Mouse (Mus musculus): ENCODE results near the gene Tmem37. TPM values are rescaled to one million over a fixed set of nuclear protein-coding genes. Genes with fewer than 3 reads are reported as not detected.

Gene Tmem37
- polyA plus RNA-seq, 1 experiment from 2014 or later: 8.9 TPM

DNA sequence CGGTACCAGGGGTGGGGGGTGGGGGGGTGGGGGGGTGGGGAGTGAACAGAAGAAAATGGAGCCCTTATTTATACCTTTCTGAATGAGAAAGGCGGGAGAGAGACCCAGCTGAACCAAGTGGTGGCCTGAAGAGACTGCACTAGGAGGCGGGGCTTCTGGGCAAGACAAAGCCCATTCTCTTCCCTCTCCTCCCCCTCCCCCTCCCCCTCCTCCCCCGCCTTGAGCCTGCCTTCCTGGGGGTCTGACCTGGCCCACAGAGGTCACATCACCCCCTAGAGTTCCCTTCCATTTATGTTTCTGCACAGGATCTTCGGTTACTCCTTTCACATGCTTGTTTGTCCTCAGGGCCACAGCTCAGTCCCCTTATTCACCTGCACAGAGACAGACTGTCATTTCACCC lies 15.3 kb upstream of the Tmem37 start:
- ATAC-seq (ENCODE audit: low FRiP score, low read depth): no peak
- H3K4me2 ChIP-seq (replicated peaks): no peak overlapping the region
- H3K4me3 ChIP-seq: no peak overlapping the region
- no peaks in the 10 kb centered on the region for H3K4me1 ChIP-seq
- H3K27ac ChIP-seq (replicated peaks): no peak overlapping the region
- H3K36me3 ChIP-seq: no peaks in the 10 kb centered on the region
- WGBS: 0% methylated on average over 3 of the region's 5 CpGs
- H3K27me3 ChIP-seq: no peaks in the 10 kb centered on the region
- H3K9ac ChIP-seq (replicated peaks): no peak overlapping the region
- H3K9me3 ChIP-seq: no peaks in the 10 kb centered on the region

- H3K27me3 ChIP-seq: no peaks in the 10 kb centered on the region; the same call in 1 of the 2 replicates
- H3K9ac ChIP-seq (replicated peaks): no peak overlapping the region
- H3K4me3 ChIP-seq: no peak overlapping the region
- peaks cover 2% of the 10 kb centered on the region; the same call in 1 of the 2 replicates for H3K4me1 ChIP-seq
- no peaks in the 10 kb centered on the region for H3K9me3 ChIP-seq
- no peak overlapping the region for H3K4me2 ChIP-seq (replicated peaks)
- no peak overlapping the region for H3K27ac ChIP-seq (replicated peaks)
- no peak for ATAC-seq (ENCODE audit: low FRiP score, low read depth)
- H3K36me3 ChIP-seq: no peaks in the 10 kb centered on the region
- 54% methylated on average over 13 of the region's 13 CpGs for WGBS
These were observed 12.8 kb upstream of the Tmem37 start for GRCm38 (mm10) chr1:120086644-120087043.

DNA sequence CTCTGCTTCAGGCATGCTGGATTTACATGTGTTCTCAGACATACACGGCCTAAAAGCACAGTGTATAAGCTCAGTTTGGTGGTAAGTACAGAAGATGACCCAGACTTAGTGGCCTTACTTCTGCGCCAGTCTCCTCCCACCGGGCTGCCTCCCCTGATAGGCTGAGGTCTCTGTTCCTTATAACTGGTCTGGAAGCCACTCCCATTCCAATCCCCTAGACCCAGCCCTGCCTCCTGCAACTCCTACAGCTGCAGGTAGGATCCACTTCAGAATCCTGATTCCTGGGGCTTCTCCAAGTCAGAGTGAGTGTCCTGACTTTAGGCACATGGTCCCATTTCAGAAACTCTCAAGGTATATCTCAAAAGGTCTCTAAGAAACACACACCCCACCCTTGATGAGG lies 11.8 kb upstream of the Tmem37 start:
- 64% methylated on average over 3 of the region's 3 CpGs for WGBS
- H3K4me3 ChIP-seq: no peak overlapping the region
- ATAC-seq (ENCODE audit: low FRiP score, low read depth): no peak
- no peaks in the 10 kb centered on the region for H3K9me3 ChIP-seq
- H3K27me3 ChIP-seq: no peaks in the 10 kb centered on the region; the same call in 1 of the 2 replicates
- no peak overlapping the region for H3K4me2 ChIP-seq (replicated peaks)
- H3K4me1 ChIP-seq: peaks cover 2% of the 10 kb centered on the region; the same call in 1 of the 2 replicates
- H3K27ac ChIP-seq (replicated peaks): no peak overlapping the region
- H3K36me3 ChIP-seq: no peaks in the 10 kb centered on the region
- H3K9ac ChIP-seq (replicated peaks): no peak overlapping the region

DNA sequence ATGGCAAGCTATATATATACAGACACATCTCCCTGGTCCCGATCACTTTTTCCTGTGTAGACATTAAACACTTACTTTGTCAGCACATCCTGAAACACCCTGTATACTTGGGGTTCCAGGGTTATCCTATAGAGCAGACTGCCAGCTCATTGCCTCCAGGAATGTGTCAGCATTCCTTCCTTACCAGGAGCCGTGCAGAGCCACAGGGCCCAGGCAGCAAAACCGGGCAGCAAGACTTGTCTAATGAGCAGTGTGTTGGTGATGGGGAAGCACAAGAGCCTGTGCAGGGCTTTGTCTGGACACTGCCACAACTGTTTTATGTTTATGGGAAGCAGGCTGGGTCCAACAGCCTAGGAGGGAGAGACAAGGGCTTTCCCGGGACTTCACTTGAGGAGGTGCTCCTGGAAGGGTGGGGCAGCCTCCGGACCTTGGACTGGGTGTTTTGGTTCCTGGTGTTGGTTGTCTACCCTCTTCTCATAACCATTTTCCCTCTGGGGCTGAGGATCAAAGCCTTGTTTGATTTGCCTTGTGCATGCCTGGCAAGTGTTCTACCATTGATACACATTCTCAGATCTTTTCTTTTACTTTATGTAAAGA lies 10.1 kb upstream of the Tmem37 start:
- H3K4me2 ChIP-seq (replicated peaks): no peak overlapping the region
- H3K9ac ChIP-seq (replicated peaks): no peak overlapping the region
- no peak overlapping the region for H3K4me3 ChIP-seq
- no peak for ATAC-seq (ENCODE audit: low FRiP score, low read depth)
- peaks cover 2% of the 10 kb centered on the region; the same call in 1 of the 2 replicates for H3K4me1 ChIP-seq
- H3K27me3 ChIP-seq: no peaks in the 10 kb centered on the region; the same call in 1 of the 2 replicates
- no peaks in the 10 kb centered on the region for H3K9me3 ChIP-seq
- no peak overlapping the region for H3K27ac ChIP-seq (replicated peaks)
- whole genome bisulfite sequencing: 68% methylated on average over 5 of the region's 5 CpGs
- H3K36me3 ChIP-seq: no peaks in the 10 kb centered on the region

- no peak overlapping the region for H3K4me2 ChIP-seq (replicated peaks)
- WGBS: 51% methylated on average over 7 of the region's 7 CpGs
- no peak overlapping the region for H3K27ac ChIP-seq (replicated peaks)
- no peaks in the 10 kb centered on the region; the same call in 1 of the 2 replicates for H3K27me3 ChIP-seq
- H3K9ac ChIP-seq (replicated peaks): 0 out of 2 replicates have a peak overlapping the region, but pooled peaks have one; percentile 6
- no peak for ATAC-seq (ENCODE audit: low FRiP score, low read depth)
- no peaks in the 10 kb centered on the region for H3K9me3 ChIP-seq
- no peaks in the 10 kb centered on the region for H3K36me3 ChIP-seq
- H3K4me3 ChIP-seq: no peak overlapping the region
- peaks cover 5% of the 10 kb centered on the region for H3K4me1 ChIP-seq
These were observed 9.2 kb upstream of the Tmem37 start for GRCm38 (mm10) chr1:120082957-120083585.

- 78% methylated on average over 1 of the region's 1 CpGs for WGBS
- Histone ChIP-seq H3K9ac (replicated peaks) (no peak overlapping the region), H3K4me2 (replicated peaks) (no peak overlapping the region), H3K9me3 (no peaks in the 10 kb centered on the region), H3K4me1 (peaks cover 10% of the 10 kb centered on the region), H3K36me3 (no peaks in the 10 kb centered on the region), H3K27me3 (peaks cover 10% of the 10 kb centered on the region), H3K27ac (replicated peaks) (no peak overlapping the region), H3K4me3 (no peak overlapping the region)
- ATAC-seq (ENCODE audit: low FRiP score, low read depth): no peak
These were observed 6.8 kb upstream of the Tmem37 start for GRCm38 (mm10) chr1:120080632-120081031.

DNA sequence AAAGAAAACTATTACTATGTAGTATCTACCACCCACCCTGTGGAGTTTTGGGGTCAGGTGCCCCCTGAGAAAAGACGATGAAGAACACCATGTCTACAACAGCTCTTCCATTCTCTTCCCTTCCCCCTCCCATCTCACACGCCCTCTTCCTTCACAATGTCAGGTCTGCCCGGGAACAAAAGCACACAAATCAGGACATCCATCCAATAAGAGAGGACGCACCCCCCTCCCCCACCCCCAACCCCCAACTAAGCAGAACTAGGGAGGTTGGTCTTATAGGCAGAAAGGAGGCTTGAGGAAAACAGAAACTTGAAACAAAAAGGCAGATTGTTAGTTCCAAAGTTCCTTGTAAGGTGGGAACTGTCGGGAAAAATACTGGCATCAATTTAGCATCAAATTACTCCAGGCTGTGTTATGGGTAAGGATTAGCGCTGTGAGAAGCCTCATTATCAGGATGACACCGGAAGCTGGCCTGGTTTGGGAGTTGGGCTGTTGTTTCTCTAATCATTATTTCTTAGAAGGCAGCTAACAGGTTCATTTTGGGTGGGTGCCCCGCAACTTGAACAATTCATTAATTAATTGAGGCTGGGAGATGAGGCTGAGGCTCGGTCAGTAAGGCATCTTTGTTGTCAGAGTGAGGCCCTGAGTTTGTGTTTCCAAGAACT lies 4.0 kb upstream of the Tmem37 start:
- peaks cover 22% of the 10 kb centered on the region for H3K4me1 ChIP-seq
- no peak overlapping the region for H3K9ac ChIP-seq (replicated peaks)
- no peak overlapping the region for H3K27ac ChIP-seq (replicated peaks)
- peaks cover 37% of the 10 kb centered on the region for H3K27me3 ChIP-seq
- H3K4me2 ChIP-seq (replicated peaks): no peak overlapping the region
- H3K4me3 ChIP-seq: no peak overlapping the region
- H3K36me3 ChIP-seq: no peaks in the 10 kb centered on the region
- no peak for ATAC-seq (ENCODE audit: low FRiP score, low read depth)
- no peaks in the 10 kb centered on the region for H3K9me3 ChIP-seq
- WGBS: 16% methylated on average over 9 of the region's 9 CpGs

GRCm38 (mm10) chr1:120075507-120075906 lies 1.6 kb upstream of the Tmem37 start:
- Histone ChIP-seq H3K27ac (replicated peaks) (no peak overlapping the region), H3K9ac (replicated peaks) (no peak overlapping the region), H3K36me3 (no peaks in the 10 kb centered on the region), H3K4me2 (replicated peaks) (no peak overlapping the region), H3K4me3 (no peak overlapping the region), H3K9me3 (no peaks in the 10 kb centered on the region), H3K4me1 (peaks cover 24% of the 10 kb centered on the region), H3K27me3 (peaks cover 56% of the 10 kb centered on the region)
- WGBS: 88% methylated on average over 5 of the region's 5 CpGs
- no peak for ATAC-seq (ENCODE audit: low FRiP score, low read depth)

- Histone ChIP-seq H3K9me3 (no peaks in the 10 kb centered on the region), H3K27me3 (peaks cover 56% of the 10 kb centered on the region), H3K4me3 (no peak overlapping the region), H3K4me2 (replicated peaks) (no peak overlapping the region), H3K36me3 (no peaks in the 10 kb centered on the region), H3K4me1 (peaks cover 24% of the 10 kb centered on the region), H3K27ac (replicated peaks) (no peak overlapping the region), H3K9ac (replicated peaks) (no peak overlapping the region)
- WGBS: 84% methylated on average over 4 of the region's 4 CpGs
- ATAC-seq (ENCODE audit: low FRiP score, low read depth): no peak
These were observed 1.1 kb upstream of the Tmem37 start for GRCm38 (mm10) chr1:120074931-120075330.

- 0 out of 2 replicates have a peak, but pooled peaks have one; percentile 3 for ATAC-seq (ENCODE audit: low FRiP score, low read depth)
- Histone ChIP-seq H3K27me3 (peaks cover 56% of the 10 kb centered on the region), H3K9ac (replicated peaks) (peak overlapping the region; percentile 37; the same call in 1 of the 2 replicates), H3K4me3 (no peak overlapping the region), H3K4me2 (replicated peaks) (peak overlapping the region; percentile 74), H3K9me3 (no peaks in the 10 kb centered on the region), H3K27ac (replicated peaks) (no peak overlapping the region), H3K4me1 (peaks cover 24% of the 10 kb centered on the region), H3K36me3 (no peaks in the 10 kb centered on the region)
- 15% methylated on average over 4 of the region's 4 CpGs for WGBS
These were observed 431 bp upstream of the Tmem37 start for GRCm38 (mm10) chr1:120074307-120074702.

DNA sequence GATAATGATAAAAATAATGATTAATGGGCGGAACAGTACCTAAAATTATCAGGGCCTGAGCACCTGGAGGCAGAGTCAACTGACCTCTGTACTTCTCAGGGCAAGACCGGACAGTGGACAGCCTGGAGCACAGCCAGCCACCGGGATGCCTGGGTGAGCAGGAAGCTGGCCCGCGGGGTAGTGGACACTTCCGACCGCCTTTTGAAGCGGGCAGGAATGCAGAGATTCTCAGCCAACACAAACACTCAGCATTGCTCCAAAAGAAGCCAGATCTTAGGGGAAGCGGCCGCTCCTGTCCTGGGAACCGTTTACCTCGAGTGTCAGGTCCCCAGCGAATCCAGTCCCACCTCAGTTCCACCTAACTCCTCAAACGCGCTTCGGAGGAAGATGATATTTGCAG lies 974 bp downstream of the Tmem37 start:
- ATAC-seq (ENCODE audit: low FRiP score, low read depth): no peak
- Histone ChIP-seq H3K4me3 (peak overlapping the region; percentile 41), H3K36me3 (no peaks in the 10 kb centered on the region), H3K27ac (replicated peaks) (no peak overlapping the region), H3K9me3 (no peaks in the 10 kb centered on the region), H3K27me3 (peaks cover 56% of the 10 kb centered on the region), H3K4me2 (replicated peaks) (peak overlapping the region; percentile 74), H3K4me1 (peaks cover 20% of the 10 kb centered on the region), H3K9ac (replicated peaks) (peak overlapping the region; percentile 37; the same call in 1 of the 2 replicates)
- WGBS: 12% methylated on average over 16 of the region's 16 CpGs

DNA sequence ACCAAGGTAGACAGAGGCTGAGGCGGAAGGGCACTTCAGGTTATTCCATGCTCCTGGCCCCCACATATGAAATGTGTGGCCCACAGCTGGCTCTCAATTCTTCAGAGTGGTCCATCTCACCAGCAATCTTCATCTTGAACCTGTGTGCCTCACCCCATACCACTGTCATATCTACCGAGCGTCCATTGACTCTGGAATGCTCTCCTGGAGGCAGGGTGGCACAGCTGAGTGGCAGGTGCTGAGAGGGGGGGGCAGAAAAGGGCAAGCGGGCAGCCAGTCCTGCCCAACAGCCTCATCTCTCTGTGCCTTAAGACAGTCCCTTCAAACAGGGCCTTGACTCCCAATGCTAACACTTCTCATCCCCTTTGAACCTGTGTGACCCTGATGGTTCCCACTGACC lies 2.7 kb downstream of the Tmem37 start:
- peaks cover 16% of the 10 kb centered on the region for H3K4me1 ChIP-seq
- H3K9ac ChIP-seq (replicated peaks): no peak overlapping the region
- no peaks in the 10 kb centered on the region for H3K9me3 ChIP-seq
- H3K36me3 ChIP-seq: no peaks in the 10 kb centered on the region
- WGBS: 96% methylated on average over 4 of the region's 4 CpGs
- no peak overlapping the region for H3K27ac ChIP-seq (replicated peaks)
- H3K4me2 ChIP-seq (replicated peaks): no peak overlapping the region
- ATAC-seq (ENCODE audit: low FRiP score, low read depth): no peak
- H3K27me3 ChIP-seq: peaks cover 50% of the 10 kb centered on the region
- H3K4me3 ChIP-seq: no peak overlapping the region
